Mouse (Mus musculus): ENCODE results near the gene Gcn1l1. TPM values are rescaled to one million over a fixed set of nuclear protein-coding genes. Genes with fewer than 3 reads are reported as not detected.
A peak's percentile ranks its signal among the peaks of the same experiment; 100 is the strongest.

Gcn1l1 gene
- total and polyA plus RNA-seq, 3 experiments = 88.2 to 123 (median 93.8) TPM

GRCm38 (mm10) chr5:115554536-115555291 lies 10.3 kb upstream of the Gcn1l1 start:
- Histone ChIP-seq H3K27me3 (ENCODE audit: control insufficient read depth in 1 of 2, insufficient read depth in 2 of 2, low read length in 2 of 2) (no peaks in the 10 kb centered on the region), H3K4me3 (ENCODE audit: control insufficient read depth in 1 of 2, insufficient read depth in 1 of 2, low read depth in 2 of 2, low read length in 2 of 2) (no peak overlapping the region), H3K4me1 (ENCODE audit: control insufficient read depth in 1 of 2, insufficient read depth in 2 of 2, low read length in 2 of 2) (peaks cover 0 to 10% of the 10 kb centered on the region in 2 experiments; a peak in 1 of 4 replicates), H3K9ac (ENCODE audit: control insufficient read depth, low read depth, low read length, poor library complexity, severe bottlenecking) (no peak overlapping the region), H3K27ac (ENCODE audit: control insufficient read depth, low read depth, low read length) (no peak overlapping the region), H3K36me3 (ENCODE audit: control insufficient read depth in 1 of 2, insufficient read depth in 2 of 2, low read length in 2 of 2) (peaks cover 0 to 2% of the 10 kb centered on the region in 2 experiments; a peak in 1 of 4 replicates), H3K79me2 (ENCODE audit: control insufficient read depth, insufficient read depth, low read length, poor library complexity) (peaks cover 4% of the 10 kb centered on the region), H3K9me3 (replicated peaks; ENCODE audit: insufficient read depth, low read length) (no peaks in the 10 kb centered on the region)
- DNase-seq (ENCODE audit: low read depth, low spot score) = no peak
- TF ChIP-seq POLR2A (IDR thresholded peaks at IDR 0.05; ENCODE audit: control insufficient read depth in 1 of 2, insufficient read depth in 1 of 2, low read depth in 1 of 2, low read length in 2 of 2, poor library complexity in 1 of 2) (no peak), MYC (IDR thresholded peaks at IDR 0.05; ENCODE audit: low read depth, low read length) (no peak), TCF12 (IDR thresholded peaks at IDR 0.05; ENCODE audit: low read depth, low read length) (no peak), ZMIZ1 (IDR thresholded peaks at IDR 0.05; ENCODE audit: low read depth, low read length) (no peak), ETS1 (IDR thresholded peaks at IDR 0.05; ENCODE audit: low read depth, low read length) (no peak), MXI1 (IDR thresholded peaks at IDR 0.05; ENCODE audit: low read depth, low read length) (no peak), NELFE (IDR thresholded peaks at IDR 0.05; ENCODE audit: low read depth, low read length) (no peak), TAL1 (IDR thresholded peaks at IDR 0.05; ENCODE audit: low read length) (no peak), ELF1 (IDR thresholded peaks at IDR 0.05; ENCODE audit: low read depth, low read length) (no peak), TBP (IDR thresholded peaks at IDR 0.05; ENCODE audit: low read depth, low read length) (no peak), E2F4 (IDR thresholded peaks at IDR 0.05; ENCODE audit: borderline replicate concordance, low read depth, low read length) (no peak), POLR2AphosphoS5 (IDR thresholded peaks at IDR 0.05; ENCODE audit: borderline replicate concordance, low read depth, low read length) (no peak), HCFC1 (IDR thresholded peaks at IDR 0.05; ENCODE audit: low read depth, low read length) (no peak), EP300 (IDR thresholded peaks at IDR 0.05; ENCODE audit: low read depth in 1 of 2, low read length in 2 of 2) (no peak)

GRCm38 (mm10) chr5:115556217-115556616 lies 8.8 kb upstream of the Gcn1l1 start:
- Histone ChIP-seq H3K9ac (ENCODE audit: control insufficient read depth, low read depth, low read length, poor library complexity, severe bottlenecking) (peak overlapping the region; percentile 47; the same call in 1 of the 2 replicates), H3K4me3 (ENCODE audit: control insufficient read depth in 1 of 2, insufficient read depth in 1 of 2, low read depth in 2 of 2, low read length in 2 of 2) (peak overlapping the region; percentile 43 to 50), H3K27me3 (ENCODE audit: control insufficient read depth in 1 of 2, insufficient read depth in 2 of 2, low read length in 2 of 2) (no peaks in the 10 kb centered on the region), H3K27ac (ENCODE audit: control insufficient read depth, low read depth, low read length) (no peak overlapping the region), H3K36me3 (ENCODE audit: control insufficient read depth in 1 of 2, insufficient read depth in 2 of 2, low read length in 2 of 2) (peaks cover 2% of the 10 kb centered on the region in 2 experiments; a peak in 1 of 4 replicates), H3K9me3 (replicated peaks; ENCODE audit: insufficient read depth, low read length) (no peaks in the 10 kb centered on the region), H3K79me2 (ENCODE audit: control insufficient read depth, insufficient read depth, low read length, poor library complexity) (peaks cover 18% of the 10 kb centered on the region), H3K4me1 (ENCODE audit: control insufficient read depth in 1 of 2, insufficient read depth in 2 of 2, low read length in 2 of 2) (peaks cover 0 to 10% of the 10 kb centered on the region in 2 experiments; a peak in 1 of 4 replicates)
- peak; percentile 90 for DNase-seq (ENCODE audit: low read depth, low spot score)
- TF ChIP-seq MYC (IDR thresholded peaks at IDR 0.05; ENCODE audit: low read depth, low read length) (peak; percentile 76), MXI1 (IDR thresholded peaks at IDR 0.05; ENCODE audit: low read depth, low read length) (0 out of 2 replicates have a peak, but pooled peaks have one; percentile 32), UBTF (IDR thresholded peaks at IDR 0.05; ENCODE audit: borderline replicate concordance, insufficient read depth, low read depth, low read length) (no peak), ZKSCAN1 (IDR thresholded peaks at IDR 0.05; ENCODE audit: low read depth, low read length) (no peak), BHLHE40 (IDR thresholded peaks at IDR 0.05; ENCODE audit: borderline replicate concordance, low read depth, low read length) (no peak), ZC3H11A (IDR thresholded peaks at IDR 0.05; ENCODE audit: low read depth, low read length) (0 out of 2 replicates have a peak, but pooled peaks have one; percentile 30), EP300 (IDR thresholded peaks at IDR 0.05; ENCODE audit: low read depth in 1 of 2, low read length in 2 of 2) (no peak), MAX (IDR thresholded peaks at IDR 0.05; ENCODE audit: low read length) (0 out of 2 replicates have a peak, but pooled peaks have one; percentile 25), SMC3 (IDR thresholded peaks at IDR 0.05; ENCODE audit: low read depth, low read length) (peak; percentile 76), MAFK (IDR thresholded peaks at IDR 0.05; ENCODE audit: borderline replicate concordance, low read depth, low read length) (no peak), CTCF (IDR thresholded peaks at IDR 0.05 in 2 of 3, conservative IDR thresholded peaks at IDR 0.05 in 1 of 3; ENCODE audit: control insufficient read depth in 1 of 3, insufficient read depth in 1 of 3, low read depth in 2 of 3, low read length in 3 of 3, poor library complexity in 1 of 3, severe bottlenecking in 1 of 3) (peak; percentile 82 to 98 (median 87)), RAD21 (IDR thresholded peaks at IDR 0.05; ENCODE audit: low read depth, low read length) (peak; percentile 49), SIN3A (IDR thresholded peaks at IDR 0.05; ENCODE audit: low read length) (0 out of 2 replicates have a peak, but pooled peaks have one; percentile 22), NRF1 (IDR thresholded peaks at IDR 0.05; ENCODE audit: insufficient read depth, low read depth, low read length, poor library complexity, severe bottlenecking) (no peak), ELF1 (IDR thresholded peaks at IDR 0.05; ENCODE audit: low read depth, low read length) (peak; percentile 39; the same call in 1 of the 2 replicates), CHD1 (IDR thresholded peaks at IDR 0.05; ENCODE audit: low read depth, low read length) (no peak), KAT2A (conservative IDR thresholded peaks at IDR 0.05; ENCODE audit: low read depth, low read length) (no peak)
